Mouse (Mus musculus) adrenal gland, adult 8-10 months (tissue): Measurements from ENCODE around the gene Gm45234. TPM values are rescaled to one million over a fixed set of nuclear protein-coding genes. Genes with fewer than 3 reads are reported as not detected.
"Not testable (repeated sequence)": the region's sequence is repeated elsewhere in the genome, so short reads cannot be mapped to it uniquely, and the experiment has no call there.

Experiments
- DNase-seq: peaks from one replicate; pipeline ENCODE4 v3.0.0; 2022
- total RNA-seq, 4 experiments: library from RNA; stranded (reverse); gene quantifications; 2 replicates each; pipeline ENCODE4 v1.2.4; 2022

Gene Gm45234
- not detected for total RNA-seq

DNA sequence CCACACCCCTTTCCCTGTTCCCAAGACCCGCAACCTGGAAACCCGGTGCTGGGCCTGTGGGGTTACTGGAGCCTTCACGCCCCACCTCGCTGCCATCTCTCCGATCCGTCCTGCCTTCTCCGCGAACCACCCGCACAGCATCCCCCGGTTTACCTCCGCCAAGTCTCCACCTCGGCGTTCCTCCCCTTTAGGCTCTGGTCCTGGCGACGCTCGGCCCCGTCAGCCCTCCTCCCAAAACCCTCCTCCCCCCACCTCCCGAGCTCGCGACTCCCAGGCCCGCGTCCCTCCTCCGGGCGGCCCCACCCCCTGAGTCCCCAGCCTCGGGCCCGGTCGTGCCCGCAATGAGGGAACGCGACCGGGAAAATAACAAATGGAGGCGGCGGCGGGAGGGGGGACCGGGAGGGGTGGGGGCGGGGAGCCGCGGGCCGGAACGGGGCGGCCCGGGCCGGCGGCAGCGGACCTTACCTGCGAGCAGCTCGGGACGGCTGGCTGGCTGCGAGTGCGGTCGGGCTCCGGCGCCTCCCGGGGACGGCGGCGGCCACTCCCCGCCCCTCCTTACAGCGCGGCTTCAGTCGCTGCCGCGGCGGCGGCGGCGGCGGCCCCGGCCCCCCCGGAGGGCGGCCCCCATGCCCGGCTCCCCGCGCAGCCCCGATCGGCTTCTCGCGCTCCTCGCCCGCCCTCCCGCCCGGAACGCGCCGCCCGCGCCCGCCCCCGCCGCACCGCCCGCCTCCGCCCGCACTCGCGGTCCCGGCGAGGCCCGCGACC, at the start of gene Gm45234, which contains the start of gene Atn1:
Gm45234 (minus strand) TSS at position 191 of the 765 bp plus-strand sequence.
Atn1 (minus strand) TSS at position 694 of the 765 bp plus-strand sequence.
- peak; percentile 59 for DNase-seq

DNA sequence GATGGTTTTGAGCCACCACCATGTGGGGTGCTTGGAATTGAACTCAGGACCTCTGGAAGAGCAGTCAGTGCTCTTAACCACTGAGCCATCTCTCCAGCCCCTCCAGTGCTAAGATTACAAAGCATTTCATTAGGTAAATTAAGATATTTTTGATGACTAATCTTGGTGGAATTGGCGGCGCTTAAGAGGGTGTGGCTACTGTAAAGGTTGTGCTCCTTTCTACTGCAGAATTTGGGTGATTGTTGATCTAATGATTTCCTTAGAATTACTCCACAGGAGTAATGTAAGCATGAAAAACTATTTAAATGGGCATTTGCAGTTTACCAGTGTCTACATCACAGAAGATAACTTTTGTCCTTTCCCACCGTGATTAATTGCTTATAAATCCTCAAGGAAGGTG, 48.5 kb upstream of the Gm45234 start:
- DNase-seq = no peak

GRCm38 (mm10) chr6:124803691-124804090, 47.9 kb upstream of the Gm45234 start:
- DNase-seq = not testable (repeated sequence)

- DNase-seq = no peak
Observed at GRCm38 (mm10) chr6:124803061-124803460, 47.2 kb upstream of the Gm45234 start.

DNA sequence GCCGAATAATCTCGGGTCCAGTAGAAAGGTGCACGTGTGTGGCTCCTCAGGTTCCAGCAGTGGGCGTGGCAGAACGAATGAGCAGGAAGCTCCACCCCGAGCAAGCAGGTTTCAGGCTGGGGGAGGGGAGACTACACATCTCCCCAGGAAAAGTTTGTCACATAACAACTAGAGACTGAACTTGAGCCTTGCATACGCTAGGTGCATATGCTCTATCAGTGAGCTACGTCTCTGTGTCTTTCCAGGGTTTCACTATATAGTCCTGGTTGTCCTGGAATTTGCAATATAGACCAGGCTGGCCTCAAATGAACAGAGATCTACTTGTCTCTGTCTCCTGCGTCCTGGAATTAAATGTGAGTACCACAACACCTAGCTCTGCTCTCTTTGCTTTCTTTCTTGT, 46.6 kb upstream of the Gm45234 start:
- not testable (repeated sequence) for DNase-seq

DNA sequence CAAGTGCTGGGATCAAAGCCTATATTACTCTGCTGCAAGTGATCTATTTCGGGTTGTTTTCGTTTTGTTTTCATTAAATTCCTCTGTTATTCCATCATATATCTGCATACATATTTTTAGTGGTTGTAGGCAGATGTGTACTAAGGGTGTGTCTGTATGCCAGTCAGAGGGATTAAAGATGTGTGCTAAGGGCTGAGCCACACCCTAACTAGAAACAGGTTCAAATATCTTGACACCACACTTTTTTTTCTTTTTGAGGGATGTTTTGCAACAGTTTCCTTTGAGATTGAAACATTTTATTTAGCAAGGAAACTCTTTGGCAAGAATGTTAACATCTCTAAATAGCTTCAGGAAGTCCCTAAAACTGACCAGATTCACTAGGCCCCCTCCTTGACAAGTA, 40.4 kb upstream of the Gm45234 start:
- DNase-seq = no peak

DNA sequence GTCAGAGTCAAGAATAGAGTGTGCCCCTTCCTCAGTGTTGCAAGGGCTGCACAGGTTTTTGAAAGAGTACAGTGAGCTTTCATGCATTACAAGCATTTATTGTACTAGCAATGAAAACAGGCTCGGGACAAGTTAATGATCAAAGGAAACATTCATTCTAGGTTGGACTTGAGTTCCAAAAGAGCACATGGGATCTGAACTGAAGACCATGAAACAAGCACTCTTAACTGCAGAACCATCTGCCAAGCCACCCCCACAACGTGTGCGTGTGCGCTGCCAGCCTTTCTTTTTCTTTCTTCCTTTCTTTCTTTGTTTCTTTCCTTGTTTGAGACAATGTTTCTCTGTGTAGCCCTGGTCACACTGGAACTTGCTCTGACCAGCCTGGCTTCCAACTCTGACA, 40.0 kb upstream of the Gm45234 start:
- no peak for DNase-seq

DNA sequence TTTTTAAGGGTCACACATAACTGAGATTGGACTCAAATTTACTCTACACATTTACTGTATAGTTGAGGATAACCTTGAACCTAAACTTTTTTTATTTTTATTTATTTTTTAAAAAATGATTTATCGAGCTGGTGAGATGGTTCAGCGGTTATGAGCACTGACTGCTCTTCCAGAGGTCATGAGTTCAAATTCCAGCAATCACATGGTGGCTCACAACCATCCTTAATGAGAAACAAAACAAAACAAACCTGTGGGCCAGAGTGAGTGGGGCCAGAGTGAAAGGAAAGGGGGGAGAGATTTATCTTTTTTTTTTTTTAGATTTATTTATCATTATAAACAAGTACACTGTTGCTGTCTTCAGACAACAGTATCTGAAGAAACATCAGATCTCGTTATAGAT, 36.1 kb upstream of the Gm45234 start:
- DNase-seq = no peak

- DNase-seq = no peak
Observed at GRCm38 (mm10) chr6:124790121-124790520, 34.3 kb upstream of the Gm45234 start.

- DNase-seq = no peak
Observed at GRCm38 (mm10) chr6:124789519-124789918, 33.7 kb upstream of the Gm45234 start.

- no peak for DNase-seq
Observed at GRCm38 (mm10) chr6:124787722-124788121, 31.9 kb upstream of the Gm45234 start.

- no peak for DNase-seq
Observed at GRCm38 (mm10) chr6:124786756-124787420, 31.1 kb upstream of the Gm45234 start.

GRCm38 (mm10) chr6:124782436-124782835, 26.6 kb upstream of the Gm45234 start:
- no peak for DNase-seq

GRCm38 (mm10) chr6:124780917-124781316, 25.1 kb upstream of the Gm45234 start:
- DNase-seq = no peak

DNA sequence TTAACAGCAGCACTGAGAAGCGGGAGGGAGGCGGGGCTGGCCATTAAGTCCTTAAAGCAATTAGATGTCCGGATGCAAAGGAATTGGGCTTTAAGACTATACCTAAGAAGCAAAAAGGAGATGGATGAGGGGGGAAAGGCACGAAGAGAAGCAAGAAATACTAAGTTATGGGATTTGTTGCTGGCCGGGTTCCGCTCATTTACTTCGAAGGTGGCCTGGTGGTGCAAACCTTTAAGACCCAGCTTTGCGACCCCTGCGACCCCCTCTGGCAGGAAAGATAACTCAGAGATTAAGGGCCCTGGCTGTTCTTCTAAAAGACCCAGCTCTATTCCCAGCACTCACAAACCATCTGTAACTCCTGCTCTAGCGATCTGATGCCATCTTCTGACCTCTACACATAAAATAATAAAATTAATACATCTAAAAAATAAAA, 24.2 kb upstream of the Gm45234 start:
- no peak for DNase-seq

- no peak for DNase-seq
Observed at GRCm38 (mm10) chr6:124779222-124779983, 23.6 kb upstream of the Gm45234 start, which contains the start of gene Lrrc23. TSS of gene Lrrc23 (minus strand) at chr6:124779727.

DNA sequence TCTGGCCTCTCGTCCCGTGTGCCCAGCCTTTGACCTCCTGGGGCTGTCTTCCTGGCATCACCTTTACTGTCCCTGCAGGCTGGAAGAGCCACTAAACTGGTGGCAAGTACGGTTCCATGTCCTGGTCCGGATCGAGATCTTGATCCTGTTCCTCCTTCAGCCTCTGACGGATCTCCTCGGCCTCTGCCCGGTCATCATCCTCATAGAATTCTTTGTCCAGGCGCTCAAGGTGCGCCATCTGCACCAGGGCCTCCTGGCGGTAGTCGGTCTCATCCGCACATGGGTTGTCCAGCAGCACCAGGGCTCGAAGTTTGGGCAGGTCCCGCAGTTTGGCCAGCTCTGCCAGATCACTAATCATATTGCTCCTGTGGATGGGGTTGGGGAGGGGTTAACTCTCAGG, 14.7 kb upstream of the Gm45234 start:
- DNase-seq = no peak

DNA sequence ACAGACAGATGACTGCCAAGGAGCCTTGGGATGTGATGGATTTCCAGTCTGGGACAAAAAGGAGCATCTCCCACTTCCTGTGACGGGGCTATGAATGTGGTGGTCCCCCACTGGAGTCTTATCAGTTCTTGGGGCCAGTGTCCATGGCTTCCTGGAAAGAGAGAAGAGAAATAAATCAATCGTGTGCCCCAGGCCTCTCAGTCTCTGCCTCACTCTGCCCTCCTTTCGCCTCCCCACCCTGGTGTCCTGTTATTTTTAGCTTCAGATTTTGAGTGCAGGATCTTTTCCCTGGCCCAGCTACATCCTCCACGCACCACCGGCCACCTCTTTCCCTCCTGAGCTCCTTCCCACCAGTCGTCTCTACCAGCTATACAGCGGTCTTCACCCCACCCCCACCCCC, 14.2 kb upstream of the Gm45234 start:
- DNase-seq = no peak

DNA sequence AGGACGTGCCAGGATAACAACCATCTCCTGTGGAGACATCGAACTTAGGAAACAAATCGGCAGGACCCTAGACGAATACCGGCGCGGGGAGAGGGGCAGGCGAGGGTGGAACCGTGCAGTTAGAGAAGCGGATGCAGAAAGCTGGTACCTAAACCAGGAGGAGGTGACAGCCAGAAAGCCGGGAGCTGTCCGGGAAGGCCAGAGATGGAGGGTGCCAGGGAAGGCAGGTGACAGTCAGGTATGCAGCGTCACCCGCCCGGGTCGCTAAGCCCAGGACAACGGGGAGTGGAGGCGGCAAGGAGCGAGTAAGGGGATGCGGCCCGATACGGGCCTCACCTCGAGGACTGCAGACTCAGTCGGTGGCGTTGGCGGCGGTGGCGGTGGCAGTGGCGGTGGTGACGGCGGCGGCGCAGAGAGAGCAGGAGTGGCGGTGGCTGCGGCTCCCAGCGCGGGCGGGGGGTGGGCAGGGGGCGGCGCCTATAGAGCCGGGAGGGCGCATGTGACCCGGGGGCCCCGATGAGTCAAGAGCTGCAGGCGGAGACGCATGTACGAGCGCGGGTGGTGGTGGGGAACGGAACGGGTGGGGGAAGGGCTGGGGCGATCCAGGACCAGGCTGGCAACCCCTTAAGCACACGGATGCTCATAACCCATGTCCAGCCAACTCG, 13.4 kb upstream of the Gm45234 start, which contains the start of gene Eno2:
Eno2 (minus strand) TSS at position 573 of the 665 bp plus-strand sequence.
- no peak for DNase-seq

- no peak for DNase-seq
Observed at GRCm38 (mm10) chr6:124768704-124769044, 12.9 kb upstream of the Gm45234 start.

DNA sequence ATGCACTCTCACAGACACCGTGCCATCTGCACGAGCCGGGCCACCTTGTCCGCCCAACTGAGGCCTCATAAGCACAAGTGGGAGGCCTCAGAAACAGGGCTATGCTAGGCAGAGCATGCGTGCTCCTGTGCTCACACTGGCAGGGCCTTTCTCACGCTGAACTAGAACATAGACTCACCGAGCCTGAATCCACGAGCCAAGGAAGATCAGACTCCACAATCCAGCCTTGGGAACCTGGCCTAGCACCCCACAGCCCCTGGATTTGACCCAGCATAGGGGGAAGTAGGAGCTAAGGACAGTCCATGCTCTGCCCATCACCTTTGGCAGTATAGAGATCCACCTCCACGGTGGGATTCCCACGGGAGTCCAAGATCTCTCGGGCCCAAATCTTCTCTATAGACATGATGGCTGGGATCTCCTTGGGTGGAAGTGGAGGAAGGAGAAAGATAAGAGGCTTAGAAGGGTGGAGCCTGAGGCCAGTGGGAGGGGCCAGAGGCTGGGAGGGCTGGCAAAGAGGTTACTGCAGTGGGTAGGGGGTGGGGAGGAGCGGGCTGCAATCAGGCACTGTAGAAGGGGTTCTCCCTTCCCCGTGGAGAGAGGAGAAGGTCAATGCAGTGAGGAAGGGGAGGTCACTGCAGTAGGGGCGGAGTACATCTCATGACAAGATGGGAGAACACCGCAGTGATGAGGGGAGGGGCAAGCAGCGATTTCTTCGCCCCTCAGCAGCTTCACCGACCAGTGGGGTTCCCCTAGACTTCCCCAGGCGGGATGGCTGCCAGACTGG, 12.3 kb upstream of the Gm45234 start:
- DNase-seq = no peak

GRCm38 (mm10) chr6:124767536-124767919, 11.7 kb upstream of the Gm45234 start:
- DNase-seq = no peak
